Comparison of ENCODE assay signal across 8 mouse cellular contexts in the genomic region with DNA sequence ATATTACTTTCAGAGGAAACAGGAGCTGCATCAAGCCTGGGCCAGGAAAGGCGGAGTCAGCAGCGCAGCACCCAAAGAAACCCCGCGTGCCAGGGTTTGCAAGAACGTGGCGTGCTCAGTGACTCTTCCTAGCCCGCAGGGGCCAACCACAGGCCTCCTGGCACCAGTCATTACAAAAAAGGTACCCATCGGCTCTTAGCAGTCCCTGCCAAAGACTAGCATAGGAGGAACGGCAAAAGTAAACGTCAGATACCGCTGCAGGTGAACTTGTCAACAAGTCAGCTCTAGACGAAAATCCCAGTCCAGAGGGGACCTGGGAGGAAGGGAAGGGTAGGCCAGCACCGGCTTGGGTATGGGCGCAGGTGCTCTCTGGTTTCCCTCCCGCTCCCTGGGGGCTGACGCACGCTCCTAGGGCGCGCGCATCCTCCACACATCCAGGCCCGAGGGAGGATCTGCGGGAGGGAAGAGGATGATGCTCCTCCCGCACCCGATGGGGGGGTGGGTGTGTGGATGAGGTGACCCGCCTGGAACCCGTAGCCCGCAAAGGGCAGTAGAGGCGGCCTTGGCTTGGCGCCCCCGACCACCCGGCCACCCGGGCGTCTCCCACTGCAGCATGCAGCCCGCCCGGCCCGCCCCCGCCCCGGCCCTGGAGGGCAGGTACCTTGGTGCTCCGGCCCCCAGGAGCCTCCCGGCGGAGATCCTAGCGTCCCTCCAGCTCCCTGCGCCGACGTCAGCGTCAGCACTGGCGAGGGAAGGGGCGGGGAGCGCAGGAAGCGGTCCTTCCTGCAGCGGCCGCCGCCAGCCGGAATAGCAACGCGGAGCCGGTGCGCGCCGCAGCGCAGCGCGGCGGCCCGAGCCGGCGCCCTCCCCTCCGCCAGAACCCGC. TPM values are rescaled to one million over a fixed set of nuclear protein-coding genes. Genes with fewer than 3 reads are reported as not detected.
DNase-seq lines count a peak whose midpoint lies in the region; ATAC-seq and TF ChIP-seq lines count a peak whose summit lies in the region.

No protein-coding gene starts in this region.

- H3K27me3 ChIP-seq in hindbrain, embryonic 16.5 days (replicated peaks; ENCODE audit: control insufficient read depth, insufficient read depth, low read length): no peaks in the 10 kb centered on the region

- H3K4me2 ChIP-seq in hindbrain, embryonic 16.5 days (ENCODE audit: low read length): peak overlapping the region; percentile 80

- intact Hi-C loops in gastrocnemius, adult 2 months (cut with DNase I): no loop called here

- no peak for TF ChIP-seq CTCF in gastrocnemius, adult 2 months (IDR thresholded peaks at IDR 0.05)

- H3K27ac ChIP-seq in gastrocnemius, adult 2 months: peak overlapping the region; percentile 72
- H3K27ac ChIP-seq in hindbrain, embryonic 16.5 days (ENCODE audit: low read depth, low read length): peak overlapping the region; percentile 91

- DNase-seq in adrenal gland, adult (ENCODE audit: inconsistent age in 2 of 2, low spot score in 1 of 2): peak; percentile 88 to 94
- DNase-seq in cerebellum, postnatal 25 days: peak; percentile 79 to 82
- peak; percentile 42 for DNase-seq in gastrocnemius, adult 2 months
- peak; percentile 61 for DNase-seq in left cerebral cortex, adult 11 months (ENCODE audit: low spot score)
- DNase-seq in lung, postnatal 14 days: peak; percentile 73
- DNase-seq in retina, postnatal 1 day: peak; percentile 74

- H3K9me3 ChIP-seq in hindbrain, embryonic 16.5 days (ENCODE audit: control insufficient read depth, low read length): no peaks in the 10 kb centered on the region

- peak overlapping the region; percentile 92 for H3K9ac ChIP-seq in hindbrain, embryonic 16.5 days (ENCODE audit: low read depth, low read length)

- H3K36me3 ChIP-seq in hindbrain, embryonic 16.5 days (ENCODE audit: control insufficient read depth, insufficient read depth, low read length): no peaks in the 10 kb centered on the region

- ATAC-seq in hindbrain, embryonic 16.5 days: peak; percentile 94
- no peak for ATAC-seq in erythroid progenitor cell, adult 5-6 weeks (replicated peaks; ENCODE audit: low FRiP score, poor library complexity, severe bottlenecking)

- under 1% methylated on average over 51 of the region's 69 CpGs for WGBS in hindbrain, embryonic 16.5 days

- H3K4me3 ChIP-seq in gastrocnemius, adult 2 months: peak overlapping the region; percentile 77
- H3K4me3 ChIP-seq in hindbrain, embryonic 16.5 days (ENCODE audit: low read length): peak overlapping the region; percentile 88

- no peaks in the 10 kb centered on the region for H3K4me1 ChIP-seq in hindbrain, embryonic 16.5 days (ENCODE audit: control insufficient read depth, insufficient read depth, low read depth, low read length)

RNA-seq across cellular contexts. Expression of a gene that starts 0.6 kb away (rescaled TPM):
- 1 to 10 TPM; 1.1 to 1.7 TPM for total RNA-seq in gastrocnemius, adult 2 months (2021)
- polyA plus RNA-seq in hindbrain, embryonic 16.5 days (2015; fragmentation: Nextera tagmentation; extraction: Ambion mirVana): 75.5 and 81.0 TPM in 2 replicates
- 11.9 and 21.8 TPM in 2 replicates for total RNA-seq in erythroid progenitor cell, adult 5-6 weeks (2015; ENCODE audit: low replicate concordance)
- total RNA-seq in erythroid progenitor cell, adult 5-6 weeks (2017; ENCODE audit: low replicate concordance): 4.4 and 8.9 TPM in 2 replicates
